Mouse (Mus musculus): ENCODE measurements around the gene Atp6v0a1. TPM values are rescaled to one million over a fixed set of nuclear protein-coding genes. Genes with fewer than 3 reads are reported as not detected.

Gene Atp6v0a1
- polyA plus RNA-seq, 1 experiment from 2014 or later: 47.8 TPM

DNA sequence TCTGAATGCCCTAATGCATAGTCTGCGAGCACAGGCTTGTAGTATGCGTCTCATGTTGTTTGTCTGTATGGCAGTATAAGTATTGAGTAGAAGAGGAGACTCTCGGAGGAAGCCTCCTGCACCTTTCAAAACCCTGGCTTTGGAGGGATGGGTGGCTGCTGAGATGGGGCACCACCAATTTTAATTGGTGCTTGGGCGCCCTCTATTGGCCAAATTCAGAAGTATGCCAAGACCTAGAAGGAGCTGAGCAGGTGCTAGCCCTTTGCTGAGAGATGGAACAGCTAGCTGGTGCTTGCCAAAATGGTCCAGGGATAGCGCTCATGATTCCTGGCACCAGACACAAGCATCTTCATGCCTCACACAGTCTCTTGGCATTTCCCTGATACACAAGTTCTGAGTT, 48.6 kb downstream of the Atp6v0a1 start:
- no peak for ATAC-seq (ENCODE audit: insufficient read depth, low FRiP score)
- Histone ChIP-seq H3K4me3 (replicated peaks; ENCODE audit: low read length) (no peak overlapping the region), H3K27me3 (ENCODE audit: control insufficient read depth, insufficient read depth, low read length) (no peaks in the 10 kb centered on the region), H3K9ac (ENCODE audit: low read length) (0 out of 2 replicates have a peak overlapping the region, but pooled peaks have one; percentile 22), H3K9me3 (replicated peaks; ENCODE audit: control insufficient read depth, low read length) (no peaks in the 10 kb centered on the region), H3K4me2 (ENCODE audit: low read depth, low read length) (no peak overlapping the region), H3K4me1 (ENCODE audit: control insufficient read depth, insufficient read depth, low read length) (peaks cover 68% of the 10 kb centered on the region), H3K27ac (ENCODE audit: low read length) (peak overlapping the region; percentile 99), H3K36me3 (ENCODE audit: control insufficient read depth, insufficient read depth, low read length) (0 out of 2 replicates have a peak, but pooled peaks cover 5% of the 10 kb centered on the region)
- 28% methylated on average over 5 of the region's 5 CpGs for WGBS

GRCm38 (mm10) chr11:101058726-101059125, 49.5 kb downstream of the Atp6v0a1 start:
- Histone ChIP-seq H3K4me1 (ENCODE audit: control insufficient read depth, insufficient read depth, low read length) (peaks cover 76% of the 10 kb centered on the region), H3K9me3 (replicated peaks; ENCODE audit: control insufficient read depth, low read length) (no peaks in the 10 kb centered on the region), H3K27me3 (ENCODE audit: control insufficient read depth, insufficient read depth, low read length) (no peaks in the 10 kb centered on the region), H3K36me3 (ENCODE audit: control insufficient read depth, insufficient read depth, low read length) (0 out of 2 replicates have a peak, but pooled peaks cover 5% of the 10 kb centered on the region), H3K27ac (ENCODE audit: low read length) (peak overlapping the region; percentile 99), H3K4me3 (replicated peaks; ENCODE audit: low read length) (no peak overlapping the region), H3K4me2 (ENCODE audit: low read depth, low read length) (no peak overlapping the region), H3K9ac (ENCODE audit: low read length) (peak overlapping the region; percentile 28; the same call in 1 of the 2 replicates)
- ATAC-seq (ENCODE audit: insufficient read depth, low FRiP score): no peak
- 41% methylated on average over 5 of the region's 5 CpGs for WGBS

DNA sequence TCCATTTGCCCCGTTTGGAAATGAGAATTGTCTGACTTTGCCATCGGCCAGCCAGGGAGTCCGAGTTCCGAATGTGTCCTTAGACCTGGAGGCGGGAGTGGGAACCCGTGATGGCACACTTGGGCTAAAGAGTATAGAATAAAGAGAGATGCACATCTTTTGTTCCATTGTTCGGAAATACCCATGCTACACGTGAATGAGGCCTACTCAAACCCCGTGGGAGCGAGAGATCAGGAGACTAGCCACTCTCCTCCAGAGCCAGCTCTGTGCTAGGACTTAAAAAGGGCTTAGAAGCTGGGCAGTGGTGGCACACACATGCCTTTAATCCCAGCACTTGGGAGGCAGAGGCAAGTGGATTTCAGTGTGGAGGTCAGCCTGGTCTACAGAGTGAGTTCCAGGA, 50.2 kb downstream of the Atp6v0a1 start:
- Histone ChIP-seq H3K4me2 (ENCODE audit: low read depth, low read length) (no peak overlapping the region), H3K9ac (ENCODE audit: low read length) (peak overlapping the region; percentile 57)

GRCm38 (mm10) chr11:101060126-101060525, 50.9 kb downstream of the Atp6v0a1 start:
- H3K4me2 ChIP-seq (ENCODE audit: low read depth, low read length): no peak overlapping the region
- peak overlapping the region; percentile 57 for H3K9ac ChIP-seq (ENCODE audit: low read length)
- H3K27me3 ChIP-seq (ENCODE audit: control insufficient read depth, insufficient read depth, low read length): no peaks in the 10 kb centered on the region
- H3K9me3 ChIP-seq (replicated peaks; ENCODE audit: control insufficient read depth, low read length): no peaks in the 10 kb centered on the region
- WGBS: 34% methylated on average over 8 of the region's 8 CpGs
- peaks cover 86% of the 10 kb centered on the region for H3K4me1 ChIP-seq (ENCODE audit: control insufficient read depth, insufficient read depth, low read length)
- ATAC-seq (ENCODE audit: insufficient read depth, low FRiP score): peak; percentile 22; the same call in 1 of the 2 replicates
- H3K27ac ChIP-seq (ENCODE audit: low read length): peak overlapping the region; percentile 99
- no peak overlapping the region for H3K4me3 ChIP-seq (replicated peaks; ENCODE audit: low read length)
- H3K36me3 ChIP-seq (ENCODE audit: control insufficient read depth, insufficient read depth, low read length): no peaks in the 10 kb centered on the region

More for the DNA sequence above, 50.2 kb downstream of the Atp6v0a1 start:
- Histone ChIP-seq H3K9me3 (replicated peaks; ENCODE audit: control insufficient read depth, low read length) (no peaks in the 10 kb centered on the region), H3K27me3 (ENCODE audit: control insufficient read depth, insufficient read depth, low read length) (no peaks in the 10 kb centered on the region), H3K4me1 (ENCODE audit: control insufficient read depth, insufficient read depth, low read length) (peaks cover 84% of the 10 kb centered on the region), H3K27ac (ENCODE audit: low read length) (peak overlapping the region; percentile 99), H3K4me3 (replicated peaks; ENCODE audit: low read length) (no peak overlapping the region), H3K36me3 (ENCODE audit: control insufficient read depth, insufficient read depth, low read length) (no peaks in the 10 kb centered on the region)
- WGBS: 79% methylated on average over 10 of the region's 10 CpGs
- ATAC-seq (ENCODE audit: insufficient read depth, low FRiP score): no peak

GRCm38 (mm10) chr11:101061049-101061448, 51.8 kb downstream of the Atp6v0a1 start:
- H3K9me3 ChIP-seq (replicated peaks; ENCODE audit: control insufficient read depth, low read length): no peaks in the 10 kb centered on the region
- WGBS: 81% methylated on average over 5 of the region's 5 CpGs
- H3K4me1 ChIP-seq (ENCODE audit: control insufficient read depth, insufficient read depth, low read length): peaks cover 81% of the 10 kb centered on the region
- H3K36me3 ChIP-seq (ENCODE audit: control insufficient read depth, insufficient read depth, low read length): no peaks in the 10 kb centered on the region
- H3K4me3 ChIP-seq (replicated peaks; ENCODE audit: low read length): no peak overlapping the region
- H3K27me3 ChIP-seq (ENCODE audit: control insufficient read depth, insufficient read depth, low read length): no peaks in the 10 kb centered on the region
- H3K27ac ChIP-seq (ENCODE audit: low read length): peak overlapping the region; percentile 99
- ATAC-seq (ENCODE audit: insufficient read depth, low FRiP score): no peak
- H3K4me2 ChIP-seq (ENCODE audit: low read depth, low read length): no peak overlapping the region
- H3K9ac ChIP-seq (ENCODE audit: low read length): 0 out of 2 replicates have a peak overlapping the region, but pooled peaks have one; percentile 64

- WGBS: 64% methylated on average over 12 of the region's 12 CpGs
- Histone ChIP-seq H3K36me3 (ENCODE audit: control insufficient read depth, insufficient read depth, low read length) (no peaks in the 10 kb centered on the region), H3K27ac (ENCODE audit: low read length) (peak overlapping the region; percentile 99), H3K9me3 (replicated peaks; ENCODE audit: control insufficient read depth, low read length) (no peaks in the 10 kb centered on the region), H3K9ac (ENCODE audit: low read length) (peak overlapping the region; percentile 64; the same call in 1 of the 2 replicates), H3K27me3 (ENCODE audit: control insufficient read depth, insufficient read depth, low read length) (no peaks in the 10 kb centered on the region), H3K4me3 (replicated peaks; ENCODE audit: low read length) (no peak overlapping the region), H3K4me2 (ENCODE audit: low read depth, low read length) (no peak overlapping the region), H3K4me1 (ENCODE audit: control insufficient read depth, insufficient read depth, low read length) (peaks cover 81% of the 10 kb centered on the region)
- no peak for ATAC-seq (ENCODE audit: insufficient read depth, low FRiP score)
Observed at GRCm38 (mm10) chr11:101062165-101062884, 53.1 kb downstream of the Atp6v0a1 start.

DNA sequence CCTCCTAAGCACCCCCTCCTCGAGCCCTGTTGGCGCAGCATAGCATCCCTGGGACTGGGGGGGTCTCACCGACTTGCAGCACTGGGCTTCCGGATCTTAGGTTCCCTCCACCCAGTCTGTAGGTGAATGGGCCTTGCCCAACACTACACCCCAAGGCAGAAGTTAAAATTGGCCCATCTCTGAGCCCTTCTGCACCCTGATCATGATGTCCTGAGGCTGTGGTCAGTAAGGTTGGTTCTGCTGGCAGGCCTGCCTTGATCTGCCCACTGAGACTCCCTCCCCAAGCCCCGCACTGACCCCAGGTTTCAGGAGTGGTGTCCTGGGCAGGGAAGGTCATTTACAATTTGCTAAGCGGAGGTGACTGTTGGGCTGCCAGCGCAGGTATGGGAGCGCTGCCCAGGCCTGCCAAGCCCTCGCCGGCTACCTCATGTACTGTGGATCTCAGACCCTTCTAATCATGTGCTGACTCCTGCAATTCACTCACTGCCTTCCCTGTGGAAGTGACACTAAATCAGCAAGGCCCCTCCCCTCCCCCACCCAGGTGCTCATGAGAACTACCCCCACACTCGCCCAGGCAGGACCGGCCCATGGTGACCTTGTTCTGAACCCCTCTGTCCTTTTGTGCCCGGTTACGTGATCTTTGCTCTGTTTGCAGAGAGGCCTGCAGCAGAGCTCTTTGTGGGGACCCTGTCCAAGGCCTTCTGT, 53.9 kb downstream of the Atp6v0a1 start:
- Histone ChIP-seq H3K27me3 (ENCODE audit: control insufficient read depth, insufficient read depth, low read length) (no peaks in the 10 kb centered on the region), H3K4me2 (ENCODE audit: low read depth, low read length) (peak overlapping the region; percentile 37; the same call in 1 of the 2 replicates), H3K9me3 (replicated peaks; ENCODE audit: control insufficient read depth, low read length) (no peaks in the 10 kb centered on the region), H3K4me3 (replicated peaks; ENCODE audit: low read length) (no peak overlapping the region), H3K4me1 (ENCODE audit: control insufficient read depth, insufficient read depth, low read length) (peaks cover 75% of the 10 kb centered on the region), H3K9ac (ENCODE audit: low read length) (peak overlapping the region; percentile 64), H3K36me3 (ENCODE audit: control insufficient read depth, insufficient read depth, low read length) (no peaks in the 10 kb centered on the region), H3K27ac (ENCODE audit: low read length) (peak overlapping the region; percentile 99)
- 54% methylated on average over 14 of the region's 14 CpGs for WGBS
- ATAC-seq (ENCODE audit: insufficient read depth, low FRiP score): peak; percentile 21

- peak overlapping the region; percentile 64 for H3K9ac ChIP-seq (ENCODE audit: low read length)
- 18% methylated on average over 12 of the region's 12 CpGs for WGBS
- peak; percentile 56 for ATAC-seq (ENCODE audit: insufficient read depth, low FRiP score)
- H3K27me3 ChIP-seq (ENCODE audit: control insufficient read depth, insufficient read depth, low read length): no peaks in the 10 kb centered on the region
- H3K9me3 ChIP-seq (replicated peaks; ENCODE audit: control insufficient read depth, low read length): no peaks in the 10 kb centered on the region
- H3K4me1 ChIP-seq (ENCODE audit: control insufficient read depth, insufficient read depth, low read length): peaks cover 68% of the 10 kb centered on the region
- peak overlapping the region; percentile 99 for H3K27ac ChIP-seq (ENCODE audit: low read length)
- no peak overlapping the region for H3K4me3 ChIP-seq (replicated peaks; ENCODE audit: low read length)
- no peaks in the 10 kb centered on the region for H3K36me3 ChIP-seq (ENCODE audit: control insufficient read depth, insufficient read depth, low read length)
- H3K4me2 ChIP-seq (ENCODE audit: low read depth, low read length): peak overlapping the region; percentile 37
Observed at GRCm38 (mm10) chr11:101063676-101064327, 54.5 kb downstream of the Atp6v0a1 start.
